Mouse (Mus musculus) olfactory bulb, adult 2 months (tissue): ENCODE measurements around the gene Arhgap17.

Experiments
- CTCF ChIP-seq: fragments of 200-500 bp; IDR thresholded peaks from 2 replicates; pipeline ENCODE4 v1.5.1; 2012; ENCODE audit warnings: low read depth, mild to moderate bottlenecking, low read length, moderate library complexity; ENCODE audit not compliant: insufficient read depth
- POLR2A ChIP-seq: fragments of 200-500 bp; IDR thresholded peaks from 2 replicates; pipeline ENCODE4 v1.6.1; 2012; ENCODE audit warnings: mild to moderate bottlenecking, low read depth, low read length, moderate library complexity; ENCODE audit not compliant: insufficient read depth

GRCm38 (mm10) chr7:123416803-123417202, 47.1 kb upstream of the Arhgap17 start:
- TF ChIP-seq POLR2A: no peak
- TF ChIP-seq CTCF: no peak
